Mouse (Mus musculus) embryonic facial prominence, embryonic 15.5 days (tissue): Measurements from ENCODE around the gene Irx5. TPM values are rescaled to one million over a fixed set of nuclear protein-coding genes. Genes with fewer than 3 reads are reported as not detected.

Source experiments
- ATAC-seq: fragments of 200-750 bp; cut with Nextera tagmentation; 2 replicates; pipeline ENCODE4 v1.8.0; 2017; ENCODE audit warnings: low read depth, moderate TSS enrichment; ENCODE audit not compliant: insufficient number of reproducible peaks, low FRiP score, low TSS enrichment
- H3K27ac ChIP-seq: fragments of 300-500 bp; sonication (generic); replicated peaks from 2 replicates; pipeline ENCODE4 v1.5.1; 2015; ENCODE audit warnings: mild to moderate bottlenecking, inconsistent platforms
- H3K27me3 ChIP-seq: fragments of 300-500 bp; sonication (generic); 2 replicates; pipeline ENCODE4 v1.6.1; 2015; ENCODE audit warnings: inconsistent platforms
- H3K36me3 ChIP-seq: fragments of 300-500 bp; sonication (generic); 2 replicates; pipeline ENCODE4 v1.6.1; 2015; ENCODE audit warnings: mild to moderate bottlenecking, inconsistent platforms
- H3K4me1 ChIP-seq: fragments of 300-500 bp; sonication (generic); 2 replicates; pipeline ENCODE4 v1.6.1; 2015; ENCODE audit warnings: inconsistent platforms
- H3K4me2 ChIP-seq: fragments of 300-500 bp; sonication (generic); replicated peaks from 2 replicates; pipeline ENCODE4 v1.6.1; 2015; ENCODE audit warnings: mild to moderate bottlenecking, inconsistent platforms
- H3K4me3 ChIP-seq: fragments of 300-500 bp; sonication (generic); replicated peaks from 2 replicates; pipeline ENCODE4 v1.5.1; 2015; ENCODE audit warnings: mild to moderate bottlenecking, inconsistent platforms
- H3K9ac ChIP-seq: fragments of 300-500 bp; sonication (generic); 2 replicates; pipeline ENCODE4 v1.6.1; 2015; ENCODE audit warnings: inconsistent platforms
- H3K9me3 ChIP-seq: fragments of 300-500 bp; sonication (generic); replicated peaks from 2 replicates; pipeline ENCODE4 v1.6.1; 2016; ENCODE audit warnings: inconsistent platforms
- WGBS: fragments of 180-500 bp; shearing (Covaris S2); methylation state at CpG from one replicate; pipeline ENCODE4 v1.1.7; 2015; 5-methylcytosine and 5-hydroxymethylcytosine counted together
- polyA plus RNA-seq: library from polyadenylated mRNA; unstranded; fragments of >200 nt; fragmentation: Nextera tagmentation; extraction: Ambion mirVana; gene quantifications from 2 replicates; pipeline ENCODE4 v1.2.1, GENCODE M21; 2015

The Irx5 gene
- polyA plus RNA-seq, 1 experiment from 2014 or later = 23.1 TPM

- Histone ChIP-seq H3K27me3 (peaks cover 35% of the 10 kb centered on the region), H3K36me3 (no peaks in the 10 kb centered on the region), H3K9me3 (no peaks in the 10 kb centered on the region), H3K4me1 (peaks cover 71% of the 10 kb centered on the region), H3K27ac (0 out of 2 replicates have a peak overlapping the region, but pooled peaks have one; percentile 1), H3K9ac (peak overlapping the region; percentile 33), H3K4me2 (peak overlapping the region; percentile 84), H3K4me3 (peak overlapping the region; percentile 75)
- 7% methylated on average over 77 of the region's 77 CpGs for WGBS
- ATAC-seq = no peak
These were observed 2.8 kb downstream of the Irx5 start for GRCm38 (mm10) chr8:92360083-92360861.

GRCm38 (mm10) chr8:92361546-92362351 lies 4.3 kb downstream of the Irx5 start:
- no peak for ATAC-seq
- WGBS = 11% methylated on average over 25 of the region's 25 CpGs
- Histone ChIP-seq H3K9me3 (no peaks in the 10 kb centered on the region), H3K4me3 (peak overlapping the region; percentile 36), H3K4me2 (peak overlapping the region; percentile 43), H3K27me3 (peaks cover 45% of the 10 kb centered on the region), H3K27ac (peak overlapping the region; percentile 58), H3K4me1 (peaks cover 80% of the 10 kb centered on the region), H3K36me3 (no peaks in the 10 kb centered on the region), H3K9ac (no peak overlapping the region)

GRCm38 (mm10) chr8:92362396-92363115 lies 5.1 kb downstream of the Irx5 start:
- Histone ChIP-seq H3K9me3 (no peaks in the 10 kb centered on the region), H3K4me1 (peaks cover 80% of the 10 kb centered on the region), H3K9ac (no peak overlapping the region), H3K4me3 (peak overlapping the region; percentile 36), H3K4me2 (peak overlapping the region; percentile 43), H3K27ac (peak overlapping the region; percentile 58; the same call in 1 of the 2 replicates), H3K27me3 (peaks cover 47% of the 10 kb centered on the region), H3K36me3 (no peaks in the 10 kb centered on the region)
- no peak for ATAC-seq
- WGBS = 10% methylated on average over 15 of the region's 15 CpGs

GRCm38 (mm10) chr8:92363217-92364147 lies 6.1 kb downstream of the Irx5 start:
- no peak for ATAC-seq
- 13% methylated on average over 45 of the region's 45 CpGs for WGBS
- no peaks in the 10 kb centered on the region for H3K9me3 ChIP-seq
- H3K4me2 ChIP-seq = peak overlapping the region; percentile 43
- H3K4me1 ChIP-seq = peaks cover 79% of the 10 kb centered on the region
- H3K9ac ChIP-seq = no peak overlapping the region
- H3K27ac ChIP-seq = 0 out of 2 replicates have a peak overlapping the region, but pooled peaks have one; percentile 25
- H3K27me3 ChIP-seq = peaks cover 46% of the 10 kb centered on the region
- peak overlapping the region; percentile 36 for H3K4me3 ChIP-seq
- no peaks in the 10 kb centered on the region for H3K36me3 ChIP-seq

GRCm38 (mm10) chr8:92364148-92364775 lies 6.8 kb downstream of the Irx5 start:
- H3K27me3 ChIP-seq = peaks cover 52% of the 10 kb centered on the region
- peak overlapping the region; percentile 48; the same call in 1 of the 2 replicates for H3K27ac ChIP-seq
- 23% methylated on average over 20 of the region's 20 CpGs for WGBS
- peak overlapping the region; percentile 6; the same call in 1 of the 2 replicates for H3K9ac ChIP-seq
- peak overlapping the region; percentile 43 for H3K4me2 ChIP-seq
- H3K36me3 ChIP-seq = no peaks in the 10 kb centered on the region
- peak overlapping the region; percentile 36 for H3K4me3 ChIP-seq
- H3K4me1 ChIP-seq = peaks cover 77% of the 10 kb centered on the region
- ATAC-seq = no peak
- H3K9me3 ChIP-seq = no peaks in the 10 kb centered on the region

- Histone ChIP-seq H3K9me3 (no peaks in the 10 kb centered on the region), H3K27ac (peak overlapping the region; percentile 48; the same call in 1 of the 2 replicates), H3K9ac (peak overlapping the region; percentile 6; the same call in 1 of the 2 replicates), H3K36me3 (no peaks in the 10 kb centered on the region), H3K27me3 (peaks cover 52% of the 10 kb centered on the region), H3K4me2 (peak overlapping the region; percentile 43), H3K4me3 (peak overlapping the region; percentile 36), H3K4me1 (peaks cover 72% of the 10 kb centered on the region)
- ATAC-seq = no peak
- WGBS = 41% methylated on average over 20 of the region's 20 CpGs
These were observed 7.4 kb downstream of the Irx5 start for GRCm38 (mm10) chr8:92364776-92365240.

- 0 out of 2 replicates have a peak overlapping the region, but pooled peaks have one; percentile 6 for H3K9ac ChIP-seq
- H3K27ac ChIP-seq = peak overlapping the region; percentile 40; the same call in 1 of the 2 replicates
- peaks cover 66% of the 10 kb centered on the region for H3K4me1 ChIP-seq
- no peaks in the 10 kb centered on the region for H3K36me3 ChIP-seq
- no peak for ATAC-seq
- H3K9me3 ChIP-seq = no peaks in the 10 kb centered on the region
- 19% methylated on average over 36 of the region's 36 CpGs for WGBS
- H3K4me2 ChIP-seq = peak overlapping the region; percentile 43
- H3K27me3 ChIP-seq = peaks cover 52% of the 10 kb centered on the region
- peak overlapping the region; percentile 36 for H3K4me3 ChIP-seq
These were observed 8.0 kb downstream of the Irx5 start for GRCm38 (mm10) chr8:92365241-92365943.

- Histone ChIP-seq H3K4me1 (peaks cover 62% of the 10 kb centered on the region), H3K9me3 (no peaks in the 10 kb centered on the region), H3K27me3 (peaks cover 52% of the 10 kb centered on the region), H3K9ac (no peak overlapping the region), H3K36me3 (no peaks in the 10 kb centered on the region), H3K4me3 (peak overlapping the region; percentile 36), H3K4me2 (peak overlapping the region; percentile 43), H3K27ac (no peak overlapping the region; the same call in 1 of the 2 replicates)
- ATAC-seq = no peak
- WGBS = 27% methylated on average over 26 of the region's 26 CpGs
These were observed 8.7 kb downstream of the Irx5 start for GRCm38 (mm10) chr8:92365944-92366735.
